Mouse (Mus musculus): Measurements from ENCODE around the gene Abcc1.

DNA sequence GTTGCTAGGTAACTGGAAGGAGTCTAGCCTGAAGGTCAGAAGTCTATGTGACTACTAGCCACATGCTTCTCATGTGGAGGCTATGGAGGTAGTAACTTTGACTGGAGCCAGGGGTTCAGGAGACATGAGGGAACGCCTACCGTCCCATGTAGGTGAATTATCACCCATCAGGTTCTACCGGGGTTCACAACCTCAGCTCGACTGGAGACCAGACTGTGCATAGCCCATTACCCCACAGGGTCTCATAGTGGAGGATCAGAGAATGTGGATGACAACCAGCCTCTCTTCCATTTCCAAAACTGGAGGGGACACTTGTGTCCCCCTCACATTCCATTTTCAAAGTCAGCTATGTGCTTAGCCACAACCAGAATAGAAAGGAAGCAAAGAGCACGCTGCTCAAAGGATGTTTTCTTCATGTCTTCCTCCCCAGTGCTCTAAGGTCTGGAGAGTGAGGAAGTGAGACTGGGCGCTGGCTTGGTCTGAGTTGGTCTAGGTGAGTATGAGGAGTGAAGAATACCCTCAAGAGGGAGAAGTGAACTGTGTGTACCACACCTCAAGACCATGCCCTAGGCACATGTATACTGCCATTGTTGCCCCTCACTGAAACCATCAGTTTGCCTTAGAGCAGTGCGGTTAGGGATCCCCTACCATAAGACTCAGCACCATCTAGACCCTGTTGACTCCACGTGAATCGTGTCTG is 115.5 kb downstream of the Abcc1 start:
- TF ChIP-seq POLR2A (IDR thresholded peaks at IDR 0.05; ENCODE audit: borderline replicate concordance, control insufficient read depth, low read depth, low read length) = no peak
- TF ChIP-seq CTCF (IDR thresholded peaks at IDR 0.05; ENCODE audit: control insufficient read depth, insufficient read depth, low read length) = no peak
